Mouse (Mus musculus): ENCODE measurements around the gene Cyp8b1.

- TF ChIP-seq POLR2A (IDR thresholded peaks at IDR 0.05; ENCODE audit: borderline replicate concordance, control insufficient read depth, low read depth, low read length) (no peak), CTCF (IDR thresholded peaks at IDR 0.05; ENCODE audit: control insufficient read depth, insufficient read depth, low read length) (no peak)
These were observed 7.8 kb upstream of the Cyp8b1 start for GRCm38 (mm10) chr9:121923906-121924305.
